Mouse (Mus musculus) midbrain, embryonic 12.5 days (tissue): ENCODE measurements around the gene Rhox3e. TPM values are rescaled to one million over a fixed set of nuclear protein-coding genes. Genes with fewer than 3 reads are reported as not detected.
"Not testable (repeated sequence)": the region's sequence is repeated elsewhere in the genome, so short reads cannot be mapped to it uniquely, and the experiment has no call there.

ENCODE experiments used
- ATAC-seq: fragments of 200-750 bp; cut with Nextera tagmentation; 2 replicates; pipeline ENCODE4 v1.8.0; 2017; ENCODE audit warnings: low read depth, moderate TSS enrichment, moderate library complexity; ENCODE audit not compliant: low FRiP score
- H3K27ac ChIP-seq: fragments of 300-500 bp; sonication (generic); replicated peaks from 2 replicates; pipeline ENCODE4 v1.5.1; 2016; ENCODE audit warnings: mild to moderate bottlenecking
- H3K27me3 ChIP-seq: fragments of 300-500 bp; sonication (generic); 2 replicates; pipeline ENCODE4 v1.6.1; 2016; ENCODE audit warnings: mild to moderate bottlenecking
- H3K36me3 ChIP-seq: fragments of 300-500 bp; sonication (generic); 2 replicates; pipeline ENCODE4 v1.6.1; 2016
- H3K4me1 ChIP-seq: fragments of 300-500 bp; sonication (generic); 2 replicates; pipeline ENCODE4 v1.6.1; 2016
- H3K4me2 ChIP-seq: fragments of 300-500 bp; sonication (generic); replicated peaks from 2 replicates; pipeline ENCODE4 v1.6.1; 2016; ENCODE audit warnings: mild to moderate bottlenecking, moderate library complexity
- H3K4me3 ChIP-seq: fragments of 300-500 bp; sonication (generic); 2 replicates; pipeline ENCODE4 v1.5.1; 2016; ENCODE audit warnings: mild to moderate bottlenecking
- H3K9ac ChIP-seq: fragments of 300-500 bp; sonication (generic); replicated peaks from 2 replicates; pipeline ENCODE4 v1.6.1; 2016; ENCODE audit warnings: mild to moderate bottlenecking, moderate library complexity
- H3K9me3 ChIP-seq: fragments of 300-500 bp; sonication (generic); 2 replicates; pipeline ENCODE4 v1.6.1; 2016; ENCODE audit warnings: mild to moderate bottlenecking
- WGBS: fragments of 180-500 bp; shearing (Covaris S2); methylation state at CpG from one replicate; pipeline ENCODE4 v1.1.7; 2016; 5-methylcytosine and 5-hydroxymethylcytosine counted together
- polyA plus RNA-seq: library from polyadenylated mRNA; unstranded; fragments of >200 nt; fragmentation: Nextera tagmentation; extraction: Ambion mirVana; gene quantifications from 2 replicates; pipeline ENCODE4 v1.2.1, GENCODE M21; 2016

Gene Rhox3e
- polyA plus RNA-seq, result not detected in 2 replicates

DNA sequence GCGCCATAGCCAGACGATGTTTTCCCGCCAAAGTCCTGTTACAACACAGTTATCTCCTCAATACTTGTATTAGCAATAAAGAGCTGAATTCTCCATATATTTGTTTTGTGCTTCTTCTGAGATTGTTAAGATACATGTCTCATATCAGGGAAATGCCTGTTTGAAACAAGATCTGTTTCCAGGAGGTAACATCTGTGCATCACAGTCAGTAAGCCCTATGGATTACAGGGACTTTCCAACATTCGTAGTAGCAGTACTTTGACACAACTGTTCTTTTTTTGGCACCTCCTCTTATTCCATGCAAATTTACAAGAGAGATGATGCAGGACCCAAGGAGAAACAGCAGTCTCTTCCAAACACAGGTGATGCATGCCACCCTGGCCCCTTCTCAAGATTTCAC lies at the start of gene Rhox3e:
Gene Rhox3e (plus strand): TSS at position 301 of the 400 bp plus-strand sequence.
- not testable (repeated sequence) for ATAC-seq
- WGBS, result no CpG with 5 or more reads among the region's 4 CpGs

GRCm38 (mm10) chrX:37514059-37514458 lies 27.8 kb upstream of the Rhox3e start, which contains the start of gene Rhox4d:
TSS of gene Rhox4d (plus strand) at chrX:37514359.
- H3K9me3 ChIP-seq, ATAC-seq: not testable (repeated sequence)

More for the DNA sequence above, at the start of gene Rhox3e:
- H3K9me3 ChIP-seq, H3K9ac ChIP-seq, H3K27ac ChIP-seq, H3K4me3 ChIP-seq, H3K4me1 ChIP-seq, H3K4me2 ChIP-seq, H3K27me3 ChIP-seq, H3K36me3 ChIP-seq: not testable (repeated sequence)

GRCm38 (mm10) chrX:37530152-37530551 lies 11.7 kb upstream of the Rhox3e start, which contains the start of gene Rhox2e:
TSS of gene Rhox2e (plus strand) at chrX:37530452.
- not testable (repeated sequence) for ATAC-seq
- WGBS, result 97% methylated on average over 2 of the region's 8 CpGs

More at GRCm38 (mm10) chrX:37514059-37514458, 27.8 kb upstream of the Rhox3e start, which contains the start of gene Rhox4d:
- not testable (repeated sequence) for H3K4me1 ChIP-seq, H3K9ac ChIP-seq, H3K27me3 ChIP-seq, H3K27ac ChIP-seq, H3K4me3 ChIP-seq, H3K36me3 ChIP-seq, H3K4me2 ChIP-seq
- WGBS, result 96% methylated on average over 16 of the region's 18 CpGs

GRCm38 (mm10) chrX:37557112-37557511 lies 15.3 kb downstream of the Rhox3e start, which contains the start of gene Rhox4e:
TSS of gene Rhox4e (plus strand) at chrX:37557412.
- ATAC-seq, H3K27ac ChIP-seq, H3K4me1 ChIP-seq, H3K4me3 ChIP-seq, H3K9me3 ChIP-seq, H3K4me2 ChIP-seq, H3K36me3 ChIP-seq, H3K9ac ChIP-seq, H3K27me3 ChIP-seq: not testable (repeated sequence)
- WGBS, result 98% methylated on average over 8 of the region's 18 CpGs

More at GRCm38 (mm10) chrX:37530152-37530551, 11.7 kb upstream of the Rhox3e start, which contains the start of gene Rhox2e:
- not testable (repeated sequence) for H3K4me2 ChIP-seq, H3K4me3 ChIP-seq, H3K9me3 ChIP-seq, H3K4me1 ChIP-seq, H3K27me3 ChIP-seq, H3K9ac ChIP-seq, H3K36me3 ChIP-seq, H3K27ac ChIP-seq

DNA sequence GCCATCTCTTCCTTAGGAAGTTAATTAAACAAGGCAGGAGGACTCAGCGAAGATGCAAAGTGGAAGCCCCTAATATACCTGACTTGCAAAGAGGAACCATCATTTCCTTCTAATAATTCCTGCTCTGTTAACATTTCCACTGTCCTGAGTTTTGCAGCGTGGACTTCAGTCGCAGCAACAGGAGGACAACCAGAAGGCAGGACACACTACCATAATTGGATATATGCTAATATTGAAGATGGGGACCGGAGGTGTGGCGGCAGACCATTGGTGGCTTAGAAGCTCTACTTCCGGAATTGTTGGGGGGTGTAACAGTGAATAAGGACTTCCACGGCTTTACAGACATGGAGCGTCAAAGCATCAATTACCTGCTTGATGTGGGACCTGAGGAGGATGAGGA lies 29.3 kb downstream of the Rhox3e start, which contains the start of gene Rhox2f:
Gene Rhox2f (plus strand): TSS at position 301 of the 400 bp plus-strand sequence.
- not testable (repeated sequence) for H3K36me3 ChIP-seq, H3K27ac ChIP-seq, H3K4me1 ChIP-seq, H3K4me3 ChIP-seq, H3K9ac ChIP-seq, H3K27me3 ChIP-seq, H3K9me3 ChIP-seq, ATAC-seq, H3K4me2 ChIP-seq
- 89% methylated on average over 8 of the region's 8 CpGs for WGBS

- WGBS, result 75% methylated on average over 2 of the region's 2 CpGs
- not testable (repeated sequence) for ATAC-seq
Measured at GRCm38 (mm10) chrX:37572638-37573037, 30.8 kb downstream of the Rhox3e start.

DNA sequence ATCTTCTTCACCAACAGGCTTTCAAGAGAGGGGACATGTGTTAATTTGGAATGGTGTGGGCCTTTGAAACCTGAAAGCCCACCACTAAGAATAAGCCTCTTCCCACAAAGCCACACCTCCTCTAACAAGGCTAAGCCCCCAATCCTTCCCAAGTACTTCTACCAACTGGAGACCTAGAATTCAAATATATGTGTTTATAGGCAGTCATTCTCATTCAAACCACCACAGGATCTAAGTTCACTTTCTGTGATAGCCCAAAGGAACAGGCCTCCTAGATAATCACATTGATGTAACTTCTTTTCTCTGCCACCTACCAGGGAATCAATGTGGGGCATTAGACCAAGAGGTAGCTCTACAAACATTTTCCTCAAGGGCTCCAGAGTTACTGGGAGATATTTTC lies 38.9 kb downstream of the Rhox3e start, which contains the start of gene Rhox3f:
Gene Rhox3f (plus strand): TSS at position 301 of the 400 bp plus-strand sequence.
- H3K4me2 ChIP-seq, H3K27me3 ChIP-seq, H3K4me1 ChIP-seq, ATAC-seq, H3K9ac ChIP-seq, H3K36me3 ChIP-seq, H3K9me3 ChIP-seq, H3K27ac ChIP-seq, H3K4me3 ChIP-seq: not testable (repeated sequence)

More at GRCm38 (mm10) chrX:37572638-37573037, 30.8 kb downstream of the Rhox3e start:
- H3K4me2 ChIP-seq, H3K4me1 ChIP-seq, H3K36me3 ChIP-seq, H3K9ac ChIP-seq, H3K27me3 ChIP-seq, H3K4me3 ChIP-seq, H3K9me3 ChIP-seq, H3K27ac ChIP-seq: not testable (repeated sequence)

Other genes starting within 250 kb of the Rhox3e start
- not detected in 2 replicates for gene Rhox3a2, start 162.0 kb upstream of the Rhox3e start, polyA plus RNA-seq
- gene Rhox4a2, start 151.2 kb upstream of the Rhox3e start, polyA plus RNA-seq, result 0.56 TPM in 1 of 2 replicates, not detected in the other
- 0.43 TPM in 1 of 2 replicates, not detected in the other for gene Rhox2b, start 130.0 kb upstream of the Rhox3e start, polyA plus RNA-seq
- gene Rhox4b, start 109.5 kb upstream of the Rhox3e start, polyA plus RNA-seq, result 0.24 TPM in 1 of 2 replicates, not detected in the other
- 1.7 and 3.0 TPM in 2 replicates for gene Rhox2c, start 88.3 kb upstream of the Rhox3e start, polyA plus RNA-seq
- not detected in 2 replicates for gene Rhox3c, start 83.4 kb upstream of the Rhox3e start, polyA plus RNA-seq
- gene Rhox4c, start 61.7 kb upstream of the Rhox3e start, polyA plus RNA-seq, result not detected in 2 replicates
- not detected in 2 replicates for gene Rhox2d, start 48.6 kb upstream of the Rhox3e start, polyA plus RNA-seq
- not detected in 2 replicates for gene Rhox4d, start 27.7 kb upstream of the Rhox3e start, polyA plus RNA-seq
- 0.48 TPM in 1 of 2 replicates, not detected in the other for gene Rhox2e, start 11.6 kb upstream of the Rhox3e start, polyA plus RNA-seq
- gene Rhox4e, start 15.4 kb downstream of the Rhox3e start, polyA plus RNA-seq, result not detected in 2 replicates
- gene Rhox2f, start 29.4 kb downstream of the Rhox3e start, polyA plus RNA-seq, result 0.39 TPM in 1 of 2 replicates, not detected in the other
- not detected in 2 replicates for gene Rhox3f, start 39.0 kb downstream of the Rhox3e start, polyA plus RNA-seq
- gene Rhox4f, start 65.7 kb downstream of the Rhox3e start, polyA plus RNA-seq, result not detected in 2 replicates
- not detected in 2 replicates for gene Rhox3g, start 86.6 kb downstream of the Rhox3e start, polyA plus RNA-seq
- gene Rhox2g, start 101.5 kb downstream of the Rhox3e start, polyA plus RNA-seq, result not detected in 2 replicates
- gene Rhox4g, start 109.3 kb downstream of the Rhox3e start, polyA plus RNA-seq, result not detected in 2 replicates
- not detected in 2 replicates for gene Rhox3h, start 126.7 kb downstream of the Rhox3e start, polyA plus RNA-seq
- gene Rhox2h, start 131.3 kb downstream of the Rhox3e start, polyA plus RNA-seq, result not detected in 2 replicates